Mouse (Mus musculus): ENCODE results near the gene Iffo2. TPM values are rescaled to one million over a fixed set of nuclear protein-coding genes. Genes with fewer than 3 reads are reported as not detected.

The Iffo2 gene
- polyA plus RNA-seq (2017; shearing (Covaris generic)): 5.5 TPM

GRCm38 (mm10) chr4:139530248-139530647 lies at the start of gene Iffo2:
TSS of gene Iffo2 (plus strand) at chr4:139530548.

GRCm38 (mm10) chr4:139602357-139603244 lies 72.3 kb downstream of the Iffo2 start, which contains the start of gene Gm21969:
TSS of gene Gm21969 (plus strand) at chr4:139603186.

DNA sequence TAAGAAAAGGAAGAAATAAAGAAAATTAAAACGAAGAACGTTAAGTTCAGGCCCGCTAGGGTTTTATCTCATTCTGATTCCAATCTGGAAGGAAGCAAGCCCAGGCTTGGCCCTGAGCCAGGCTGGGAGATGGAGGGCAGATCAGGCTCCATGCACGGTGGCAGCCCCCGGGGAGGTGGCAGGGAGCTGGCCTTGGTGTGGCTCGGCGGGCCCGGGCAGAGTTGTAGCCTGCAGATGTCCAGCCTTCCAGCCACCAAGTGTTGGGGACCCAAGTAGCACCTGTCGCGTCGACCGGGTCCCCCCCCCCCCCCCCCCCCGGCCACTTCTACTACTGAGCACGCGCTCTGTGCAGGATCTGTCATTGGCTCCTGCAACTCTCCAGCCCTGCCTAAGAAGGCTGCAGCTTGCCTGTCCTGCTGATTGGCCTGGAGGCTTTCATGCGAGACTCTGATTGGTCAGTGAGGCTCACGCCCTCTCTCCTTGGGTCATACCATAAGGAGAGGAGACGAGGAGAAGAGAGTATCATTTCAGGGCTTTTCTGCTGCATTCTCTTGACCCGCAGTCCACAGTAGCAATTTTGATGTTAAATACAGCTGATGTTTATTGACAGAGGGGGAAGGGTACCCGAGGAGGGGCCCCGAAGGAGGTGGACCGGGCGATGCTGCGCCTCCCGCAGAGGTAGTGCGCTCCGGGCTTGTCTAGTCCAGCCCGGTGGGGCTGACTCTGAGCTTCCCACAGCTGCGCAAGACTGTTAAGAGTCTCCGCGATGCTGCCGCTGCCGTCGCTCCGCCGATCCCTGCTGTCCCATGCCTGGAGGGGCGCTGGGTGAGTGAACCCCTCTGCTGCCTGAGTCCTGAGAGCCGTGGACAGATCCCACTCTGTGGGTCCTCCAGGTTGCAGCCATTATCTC lies 92.3 kb downstream of the Iffo2 start, which contains the start of gene Aldh4a1:
Gene Aldh4a1, plus strand, starts transcription at position 494 of the 910 bp plus-strand sequence.

DNA sequence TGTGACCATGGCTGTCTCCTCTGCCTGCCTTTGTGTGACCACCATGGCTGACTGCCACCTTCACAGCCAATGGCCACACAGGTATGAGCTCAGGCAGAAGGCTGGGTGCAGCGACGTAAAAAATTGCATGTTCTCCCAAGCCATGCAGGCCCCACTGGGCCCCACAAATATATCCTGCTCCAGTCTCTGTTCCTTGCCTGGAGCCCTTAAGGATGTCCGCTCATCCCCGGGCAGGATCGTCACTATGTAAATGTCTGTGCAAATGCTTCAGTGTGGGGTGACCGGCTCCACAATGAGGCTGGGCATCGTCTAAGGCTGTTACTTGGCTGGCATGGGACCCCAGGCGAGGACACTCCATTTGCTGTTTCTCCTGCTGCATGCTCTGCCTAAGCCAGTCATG lies 122.9 kb downstream of the Iffo2 start, which contains the start of gene Tas1r2:
Gene Tas1r2, plus strand, starts transcription at position 301 of the 400 bp plus-strand sequence.

Other genes with a start within 250 kb of the Iffo2 start
- 4.2 TPM for gene Pqlc2, start 219.8 kb upstream of the Iffo2 start, polyA plus RNA-seq (2017; shearing (Covaris generic))
- gene Akr7a5, start 219.8 kb upstream of the Iffo2 start, polyA plus RNA-seq (2017; shearing (Covaris generic)): 29.3 TPM
- gene Mrto4, start 178.0 kb upstream of the Iffo2 start, polyA plus RNA-seq (2017; shearing (Covaris generic)): 61.1 TPM
- 39.1 TPM for gene Emc1, start 178.0 kb upstream of the Iffo2 start, polyA plus RNA-seq (2017; shearing (Covaris generic))
- 57.7 TPM for gene Ubr4, start 177.9 kb upstream of the Iffo2 start, polyA plus RNA-seq (2017; shearing (Covaris generic))
- gene Gm21969, start 72.6 kb downstream of the Iffo2 start, polyA plus RNA-seq (2017; shearing (Covaris generic)): not detected
- 17.2 TPM for gene Aldh4a1, start 92.3 kb downstream of the Iffo2 start, polyA plus RNA-seq (2017; shearing (Covaris generic))
- gene Tas1r2, start 123.0 kb downstream of the Iffo2 start, polyA plus RNA-seq (2017; shearing (Covaris generic)): not detected

Measured in effector memory CD4-positive, alpha-beta T cell, adult 7 months (primary cell).